Mouse (Mus musculus) hindbrain, embryonic 13.5 days (tissue): ENCODE data around the gene Fcrl5. TPM values are rescaled to one million over a fixed set of nuclear protein-coding genes. Genes with fewer than 3 reads are reported as not detected.
A peak's percentile ranks its signal among the peaks of the same experiment; 100 is the strongest.

Source experiments
- ATAC-seq: fragments of 200-750 bp; cut with Nextera tagmentation; 2 replicates; pipeline ENCODE4 v1.8.0; 2017; ENCODE audit warnings: moderate TSS enrichment; ENCODE audit not compliant: low FRiP score
- H3K27ac ChIP-seq: fragments of 300-500 bp; sonication (generic); 2 replicates; pipeline ENCODE4 v1.5.1; 2015; ENCODE audit warnings: inconsistent platforms, mild to moderate bottlenecking, moderate library complexity
- H3K27me3 ChIP-seq: fragments of 300-500 bp; sonication (generic); 2 replicates; pipeline ENCODE4 v1.6.1; 2015; ENCODE audit warnings: mild to moderate bottlenecking, inconsistent platforms
- H3K36me3 ChIP-seq: fragments of 300-500 bp; sonication (generic); 2 replicates; pipeline ENCODE4 v1.6.1; 2015; ENCODE audit warnings: mild to moderate bottlenecking, inconsistent platforms
- H3K4me1 ChIP-seq: fragments of 300-500 bp; sonication (generic); replicated peaks from 2 replicates; pipeline ENCODE4 v1.6.1; 2015; ENCODE audit warnings: inconsistent platforms
- H3K4me2 ChIP-seq: fragments of 300-500 bp; sonication (generic); 2 replicates; pipeline ENCODE4 v1.6.1; 2015; ENCODE audit warnings: inconsistent platforms, mild to moderate bottlenecking, moderate library complexity
- H3K4me3 ChIP-seq: fragments of 300-500 bp; sonication (generic); 2 replicates; pipeline ENCODE4 v1.5.1; 2015; ENCODE audit warnings: mild to moderate bottlenecking, inconsistent platforms
- H3K9ac ChIP-seq: fragments of 300-500 bp; sonication (generic); 2 replicates; pipeline ENCODE4 v1.6.1; 2015; ENCODE audit warnings: mild to moderate bottlenecking, inconsistent platforms
- H3K9me3 ChIP-seq: fragments of 300-500 bp; sonication (generic); 2 replicates; pipeline ENCODE4 v1.6.1; 2016; ENCODE audit warnings: inconsistent platforms
- WGBS: fragments of 180-500 bp; shearing (Covaris S2); methylation state at CpG from one replicate; pipeline ENCODE4 v1.1.7; 2015; 5-methylcytosine and 5-hydroxymethylcytosine counted together
- polyA plus RNA-seq: library from polyadenylated mRNA; unstranded; fragments of >200 nt; fragmentation: Nextera tagmentation; extraction: Ambion mirVana; gene quantifications from 2 replicates; pipeline ENCODE4 v1.2.1, GENCODE M21; 2015

Gene Fcrl5
- polyA plus RNA-seq, 1 experiment from 2014 or later, result not detected

- no peak for ATAC-seq
- 36% methylated on average over 7 of the region's 7 CpGs for WGBS
- H3K36me3 ChIP-seq, result no peaks in the 10 kb centered on the region
- no peak overlapping the region for H3K9ac ChIP-seq
- no peaks in the 10 kb centered on the region for H3K9me3 ChIP-seq
- no peak overlapping the region for H3K4me2 ChIP-seq
- no peak overlapping the region for H3K4me3 ChIP-seq
- 0 out of 2 replicates have a peak, but pooled peaks cover 3% of the 10 kb centered on the region for H3K27me3 ChIP-seq
- peaks cover 6% of the 10 kb centered on the region; the same call in 1 of the 2 replicates for H3K4me1 ChIP-seq
- no peak overlapping the region for H3K27ac ChIP-seq
These were observed 68.8 kb downstream of the Fcrl5 start for GRCm38 (mm10) chr3:87504330-87504729.

- Histone ChIP-seq H3K9ac (no peak overlapping the region), H3K4me3 (no peak overlapping the region), H3K9me3 (no peaks in the 10 kb centered on the region), H3K4me2 (no peak overlapping the region), H3K4me1 (peaks cover 6% of the 10 kb centered on the region; the same call in 1 of the 2 replicates), H3K36me3 (no peaks in the 10 kb centered on the region), H3K27me3 (0 out of 2 replicates have a peak, but pooled peaks cover 3% of the 10 kb centered on the region), H3K27ac (no peak overlapping the region)
- whole genome bisulfite sequencing, result 63% methylated on average over 4 of the region's 4 CpGs
- ATAC-seq, result no peak
These were observed 69.3 kb downstream of the Fcrl5 start for GRCm38 (mm10) chr3:87504749-87505425.

DNA sequence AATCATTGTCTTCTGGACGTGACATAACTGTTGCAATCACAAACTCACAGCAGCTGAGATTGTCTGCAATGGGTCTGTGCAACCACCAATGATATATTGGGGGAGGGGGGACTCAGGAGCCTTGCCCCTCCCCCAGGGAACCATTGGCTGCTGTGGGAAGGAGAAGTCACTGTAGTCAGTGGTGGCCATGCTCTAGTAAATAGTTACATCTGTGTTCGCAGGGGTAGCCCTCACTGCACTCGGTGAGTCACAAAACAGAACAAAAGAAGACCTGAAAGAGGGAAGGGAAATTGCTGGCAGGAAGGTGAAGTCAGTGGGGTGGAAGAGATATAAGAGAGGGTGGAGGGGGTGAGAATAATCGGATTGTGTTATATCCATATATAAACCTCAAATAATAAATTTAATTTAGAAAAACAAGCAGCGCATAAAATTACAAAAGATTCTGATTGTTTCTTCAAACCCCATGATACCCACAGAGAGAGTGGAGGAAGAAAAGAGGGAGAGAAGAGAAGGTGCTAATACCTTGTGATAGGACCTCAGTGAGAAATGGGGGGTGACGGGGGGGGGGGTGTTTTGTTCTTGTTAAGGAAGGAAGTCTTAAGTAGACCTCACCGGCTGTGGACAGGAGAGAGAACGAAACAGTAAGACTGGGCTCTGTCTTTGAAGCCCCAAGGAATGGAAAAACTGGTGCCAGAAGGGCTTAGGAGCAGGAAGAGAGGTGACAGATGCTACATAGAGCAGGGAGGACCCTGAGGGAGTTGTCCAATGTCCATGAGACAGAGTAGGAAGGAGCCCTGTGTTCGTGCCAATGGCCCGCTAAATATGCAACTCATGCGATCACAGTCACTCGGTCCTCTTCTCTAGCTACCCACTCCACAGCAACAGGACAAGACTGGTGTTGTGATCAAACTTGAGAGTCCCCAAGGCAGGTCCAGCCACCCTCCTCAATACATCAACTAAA is 71.2 kb downstream of the Fcrl5 start:
- 0 out of 2 replicates have a peak, but pooled peaks cover 3% of the 10 kb centered on the region for H3K27me3 ChIP-seq
- no peaks in the 10 kb centered on the region for H3K36me3 ChIP-seq
- H3K4me2 ChIP-seq, result no peak overlapping the region
- no peak overlapping the region for H3K27ac ChIP-seq
- peaks cover 6% of the 10 kb centered on the region; the same call in 1 of the 2 replicates for H3K4me1 ChIP-seq
- H3K4me3 ChIP-seq, result no peak overlapping the region
- 74% methylated on average over 12 of the region's 12 CpGs for WGBS
- ATAC-seq, result no peak
- H3K9me3 ChIP-seq, result no peaks in the 10 kb centered on the region
- no peak overlapping the region for H3K9ac ChIP-seq

GRCm38 (mm10) chr3:87508205-87508901 is 72.8 kb downstream of the Fcrl5 start:
- H3K4me2 ChIP-seq, result peak overlapping the region; percentile 40
- H3K36me3 ChIP-seq, result no peaks in the 10 kb centered on the region
- H3K4me1 ChIP-seq, result peaks cover 6% of the 10 kb centered on the region; the same call in 1 of the 2 replicates
- H3K4me3 ChIP-seq, result peak overlapping the region; percentile 10; the same call in 1 of the 2 replicates
- peak; percentile 76 for ATAC-seq
- no peaks in the 10 kb centered on the region for H3K9me3 ChIP-seq
- 31% methylated on average over 17 of the region's 17 CpGs for WGBS
- H3K27ac ChIP-seq, result no peak overlapping the region
- no peak overlapping the region for H3K9ac ChIP-seq
- 0 out of 2 replicates have a peak, but pooled peaks cover 3% of the 10 kb centered on the region for H3K27me3 ChIP-seq

DNA sequence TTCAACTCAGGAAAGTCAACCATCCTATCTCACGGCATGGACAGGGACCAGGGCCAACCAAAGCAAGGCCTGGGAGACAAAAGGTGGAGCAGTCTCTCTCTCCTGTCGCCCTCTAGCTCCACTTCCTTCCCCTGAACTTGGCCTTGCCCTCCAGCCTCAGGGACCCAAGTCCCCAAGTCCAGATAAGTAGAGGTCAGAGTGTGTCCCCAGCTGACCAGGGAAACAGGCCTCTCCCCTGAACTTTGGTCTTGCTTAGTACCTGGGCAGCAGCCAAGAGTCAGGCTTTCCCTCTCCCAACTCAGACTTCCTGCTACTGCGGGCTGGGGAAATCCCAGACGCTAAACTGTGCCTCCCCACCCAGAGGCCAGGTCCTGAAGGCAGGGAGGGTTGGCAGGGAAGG is 73.5 kb downstream of the Fcrl5 start:
- H3K27me3 ChIP-seq, result 0 out of 2 replicates have a peak, but pooled peaks cover 3% of the 10 kb centered on the region
- H3K36me3 ChIP-seq, result no peaks in the 10 kb centered on the region
- ATAC-seq, result no peak
- WGBS, result 69% methylated on average over 4 of the region's 4 CpGs
- H3K9ac ChIP-seq, result no peak overlapping the region
- H3K4me2 ChIP-seq, result no peak overlapping the region
- H3K9me3 ChIP-seq, result no peaks in the 10 kb centered on the region
- no peak overlapping the region for H3K27ac ChIP-seq
- H3K4me3 ChIP-seq, result no peak overlapping the region
- H3K4me1 ChIP-seq, result peaks cover 6% of the 10 kb centered on the region; the same call in 1 of the 2 replicates

- no peaks in the 10 kb centered on the region for H3K36me3 ChIP-seq
- no peak overlapping the region for H3K4me3 ChIP-seq
- no peak for ATAC-seq
- H3K4me1 ChIP-seq, result peaks cover 6% of the 10 kb centered on the region; the same call in 1 of the 2 replicates
- no peaks in the 10 kb centered on the region for H3K9me3 ChIP-seq
- no peak overlapping the region for H3K4me2 ChIP-seq
- H3K27ac ChIP-seq, result no peak overlapping the region
- no peaks in the 10 kb centered on the region for H3K27me3 ChIP-seq
- 89% methylated on average over 9 of the region's 9 CpGs for WGBS
- H3K9ac ChIP-seq, result no peak overlapping the region
These were observed 75.3 kb downstream of the Fcrl5 start for GRCm38 (mm10) chr3:87510832-87511231.

DNA sequence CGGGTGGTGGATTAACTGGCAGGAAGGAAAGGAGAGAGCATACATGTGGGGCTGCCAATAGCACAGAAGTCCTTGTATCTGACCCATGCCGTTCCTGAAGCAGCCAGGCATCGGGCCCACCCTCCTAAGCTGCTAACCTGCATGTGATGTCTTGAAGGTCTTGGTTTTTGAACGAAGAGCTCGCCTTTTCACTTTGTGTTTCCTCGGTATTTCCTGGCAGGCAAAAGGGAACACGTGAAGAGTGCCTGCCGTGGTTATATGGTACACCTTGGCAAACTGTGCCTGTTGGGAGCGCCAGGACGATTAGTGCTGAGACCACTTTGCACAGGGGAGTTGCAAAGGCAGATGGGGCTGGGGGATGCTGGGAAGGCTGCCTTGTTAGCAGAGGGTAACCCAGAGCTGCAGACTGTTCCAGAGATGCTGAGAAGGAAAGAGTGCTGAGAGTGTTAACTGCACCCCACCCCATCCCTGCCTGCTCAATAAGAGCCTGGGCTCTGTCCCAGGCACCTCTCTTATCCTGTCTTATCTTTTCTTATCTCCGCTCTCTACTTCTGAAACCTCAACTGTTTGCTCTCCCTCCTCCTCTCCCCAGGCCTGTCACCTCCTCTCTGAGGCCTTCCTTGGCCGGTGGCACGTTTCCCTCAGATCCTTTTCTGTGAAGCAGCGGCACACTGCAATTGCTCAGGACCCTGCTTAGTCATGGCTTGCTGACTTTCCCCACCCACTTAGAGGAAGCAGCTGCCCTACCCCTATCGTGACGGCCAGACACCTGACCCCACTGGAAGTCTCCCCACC is 76.6 kb downstream of the Fcrl5 start:
- H3K4me1 ChIP-seq, result peaks cover 6% of the 10 kb centered on the region; the same call in 1 of the 2 replicates
- ATAC-seq, result no peak
- no peak overlapping the region for H3K27ac ChIP-seq
- H3K9me3 ChIP-seq, result no peaks in the 10 kb centered on the region
- H3K9ac ChIP-seq, result no peak overlapping the region
- no peak overlapping the region for H3K4me2 ChIP-seq
- no peaks in the 10 kb centered on the region for H3K36me3 ChIP-seq
- WGBS, result 62% methylated on average over 16 of the region's 16 CpGs
- H3K27me3 ChIP-seq, result no peaks in the 10 kb centered on the region
- no peak overlapping the region for H3K4me3 ChIP-seq

DNA sequence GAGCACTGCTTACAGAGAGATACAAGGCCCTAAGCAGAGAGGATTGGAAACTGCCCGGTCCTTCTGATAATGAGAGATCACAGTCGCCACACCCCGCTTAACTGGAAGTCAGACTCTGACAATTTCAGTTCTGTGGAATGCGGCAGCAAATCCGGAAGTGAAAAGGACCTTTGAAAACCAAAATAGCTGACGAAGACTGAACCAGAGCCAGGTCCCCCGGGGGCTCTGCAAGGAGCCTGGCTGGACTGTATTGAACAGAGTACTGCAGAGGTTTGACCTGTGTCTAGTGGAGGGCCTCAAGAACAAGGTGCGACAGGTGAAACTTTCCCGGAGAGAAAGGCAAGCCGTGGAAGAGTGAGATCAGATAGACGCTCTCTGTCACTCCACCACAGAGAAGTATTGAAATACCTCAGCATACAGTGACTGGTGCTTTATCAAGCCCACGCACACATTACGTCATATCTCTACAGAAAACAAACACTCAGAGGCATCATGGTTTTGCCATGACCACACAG is 80.1 kb downstream of the Fcrl5 start:
- Histone ChIP-seq H3K9me3 (no peaks in the 10 kb centered on the region), H3K36me3 (no peaks in the 10 kb centered on the region), H3K4me2 (no peak overlapping the region), H3K4me1 (no peaks in the 10 kb centered on the region), H3K9ac (no peak overlapping the region), H3K27me3 (no peaks in the 10 kb centered on the region), H3K27ac (no peak overlapping the region), H3K4me3 (no peak overlapping the region)
- ATAC-seq, result no peak
- WGBS, result 62% methylated on average over 13 of the region's 13 CpGs

- no peak for ATAC-seq
- H3K4me2 ChIP-seq, result no peak overlapping the region
- H3K27me3 ChIP-seq, result peaks cover 4% of the 10 kb centered on the region; the same call in 1 of the 2 replicates
- H3K4me1 ChIP-seq, result no peaks in the 10 kb centered on the region
- no peak overlapping the region for H3K4me3 ChIP-seq
- no peak overlapping the region for H3K27ac ChIP-seq
- no peaks in the 10 kb centered on the region for H3K9me3 ChIP-seq
- H3K36me3 ChIP-seq, result no peaks in the 10 kb centered on the region
- H3K9ac ChIP-seq, result no peak overlapping the region
These were observed 82.9 kb downstream of the Fcrl5 start for GRCm38 (mm10) chr3:87518425-87518824.

GRCm38 (mm10) chr3:87521126-87521525 is 85.6 kb downstream of the Fcrl5 start:
- Histone ChIP-seq H3K27ac (no peak overlapping the region), H3K9ac (no peak overlapping the region), H3K27me3 (peaks cover 4% of the 10 kb centered on the region; the same call in 1 of the 2 replicates), H3K36me3 (no peaks in the 10 kb centered on the region), H3K9me3 (no peaks in the 10 kb centered on the region), H3K4me3 (no peak overlapping the region), H3K4me1 (peaks cover 8% of the 10 kb centered on the region), H3K4me2 (no peak overlapping the region)
- 89% methylated on average over 4 of the region's 4 CpGs for WGBS
- ATAC-seq, result no peak

GRCm38 (mm10) chr3:87521833-87522232 is 86.3 kb downstream of the Fcrl5 start:
- 65% methylated on average over 1 of the region's 1 CpGs for WGBS
- ATAC-seq, result no peak

More at GRCm38 (mm10) chr3:87521833-87522232, 86.3 kb downstream of the Fcrl5 start:
- peaks cover 15% of the 10 kb centered on the region for H3K4me1 ChIP-seq
- H3K27ac ChIP-seq, result no peak overlapping the region
- H3K9ac ChIP-seq, result no peak overlapping the region
- H3K27me3 ChIP-seq, result peaks cover 4% of the 10 kb centered on the region; the same call in 1 of the 2 replicates
- no peaks in the 10 kb centered on the region for H3K36me3 ChIP-seq
- H3K4me3 ChIP-seq, result no peak overlapping the region
- no peaks in the 10 kb centered on the region for H3K9me3 ChIP-seq
- H3K4me2 ChIP-seq, result no peak overlapping the region
